Mouse (Mus musculus) granulocyte monocyte progenitor cell, adult 5-6 weeks (primary cell): Measurements from ENCODE around the gene Acad9. TPM values are rescaled to one million over a fixed set of nuclear protein-coding genes. Genes with fewer than 3 reads are reported as not detected.

Experiments
- ATAC-seq: replicated peaks from 2 replicates; pipeline ENCODE4 v1.8.0; 2016; ENCODE audit warnings: mild to moderate bottlenecking, moderate TSS enrichment, inconsistent platforms; ENCODE audit not compliant: poor library complexity, severe bottlenecking
- total RNA-seq, 2 experiments: library from RNA; stranded (forward) in 1 of 2; stranded (reverse) in 1 of 2; fragments of 200-712, 200-1000 nt in 1 of 2; fragments of >200 nt in 1 of 2; fragmentation: Nextera tagmentation in 1 of 2; gene quantifications; 2 replicates each; pipeline ENCODE4 v1.2.3; 2014 to 2017

Gene Acad9
- 36.5 and 49.0 TPM in 2 replicates for total RNA-seq (2014; fragmentation: Nextera tagmentation)
- 48.7 and 70.9 TPM in 2 replicates for total RNA-seq (2017)

GRCm38 (mm10) chr3:36065843-36066651 is at the start of gene Acad9:
Gene Acad9 (plus strand): TSS chr3:36065979.
- ATAC-seq, result peak; percentile 98

- ATAC-seq, result no peak
Measured at GRCm38 (mm10) chr3:36025732-36026131, 40.0 kb upstream of the Acad9 start.

GRCm38 (mm10) chr3:36029993-36030392 is 35.8 kb upstream of the Acad9 start:
- ATAC-seq, result peak; percentile 35; the same call in 1 of the 2 replicates

GRCm38 (mm10) chr3:36031740-36032510 is 33.9 kb upstream of the Acad9 start:
- ATAC-seq, result no peak

- ATAC-seq, result no peak
Measured at GRCm38 (mm10) chr3:36044520-36044919, 21.3 kb upstream of the Acad9 start.

GRCm38 (mm10) chr3:36045086-36045485 is 20.7 kb upstream of the Acad9 start:
- ATAC-seq, result no peak

- ATAC-seq, result no peak
Measured at GRCm38 (mm10) chr3:36049106-36049505, 16.7 kb upstream of the Acad9 start.

GRCm38 (mm10) chr3:36053447-36053846 is 12.3 kb upstream of the Acad9 start, which contains the start of gene Ccdc144b:
Gene Ccdc144b (minus strand): TSS chr3:36053547.
- ATAC-seq, result no peak

GRCm38 (mm10) chr3:36060096-36060850 is 5.5 kb upstream of the Acad9 start:
- peak; percentile 74 for ATAC-seq

GRCm38 (mm10) chr3:36064592-36065061 is 1.2 kb upstream of the Acad9 start:
- peak; percentile 26 for ATAC-seq

- no peak for ATAC-seq
Measured at GRCm38 (mm10) chr3:36065166-36065565, 613 bp upstream of the Acad9 start.

- no peak for ATAC-seq
Measured at GRCm38 (mm10) chr3:36067731-36068130, 2.0 kb downstream of the Acad9 start.

- ATAC-seq, result no peak
Measured at GRCm38 (mm10) chr3:36070436-36070835, 4.7 kb downstream of the Acad9 start.

- peak; percentile 73 for ATAC-seq
Measured at GRCm38 (mm10) chr3:36071047-36071446, 5.3 kb downstream of the Acad9 start.

- ATAC-seq, result no peak
Measured at GRCm38 (mm10) chr3:36074231-36074630, 8.5 kb downstream of the Acad9 start.

GRCm38 (mm10) chr3:36075466-36075865 is 9.7 kb downstream of the Acad9 start:
- no peak for ATAC-seq

GRCm38 (mm10) chr3:36077386-36077785 is 11.6 kb downstream of the Acad9 start:
- ATAC-seq, result no peak

GRCm38 (mm10) chr3:36079886-36080285 is 14.1 kb downstream of the Acad9 start:
- no peak for ATAC-seq

GRCm38 (mm10) chr3:36080741-36081140 is 15.0 kb downstream of the Acad9 start:
- ATAC-seq, result no peak

- no peak for ATAC-seq
Measured at GRCm38 (mm10) chr3:36082843-36083242, 17.1 kb downstream of the Acad9 start.
